Mouse (Mus musculus) heart, embryonic 16.5 days (tissue): ENCODE data around the gene Asic2. TPM values are rescaled to one million over a fixed set of nuclear protein-coding genes. Genes with fewer than 3 reads are reported as not detected.
A peak's percentile ranks its signal among the peaks of the same experiment; 100 is the strongest.

Experiments used
- ATAC-seq: fragments of 200-750 bp; cut with Nextera tagmentation; replicated peaks from 2 replicates; pipeline ENCODE4 v1.8.0; 2017; ENCODE audit warnings: moderate number of reproducible peaks; ENCODE audit not compliant: insufficient read depth, low FRiP score; ENCODE audit errors: extremely low read depth
- H3K27ac ChIP-seq: fragments of 300-500 bp; sonication (generic); 2 replicates; pipeline ENCODE4 v1.5.1; 2014; ENCODE audit warnings: mild to moderate bottlenecking, low read length, control low read depth, moderate library complexity
- H3K27me3 ChIP-seq: fragments of 300-500 bp; sonication (generic); 2 replicates; pipeline ENCODE4 v1.6.1; 2014; ENCODE audit warnings: low read length, mixed read lengths; ENCODE audit not compliant: control insufficient read depth, insufficient read depth
- H3K36me3 ChIP-seq: fragments of 300-500 bp; sonication (generic); 2 replicates; pipeline ENCODE4 v1.6.1; 2014; ENCODE audit not compliant: control insufficient read depth, insufficient read depth
- H3K4me1 ChIP-seq: fragments of 300-500 bp; sonication (generic); 2 replicates; pipeline ENCODE4 v1.6.1; 2014; ENCODE audit warnings: low read length, mixed read lengths; ENCODE audit not compliant: control insufficient read depth, insufficient read depth
- H3K4me2 ChIP-seq: fragments of 300-500 bp; sonication (generic); 2 replicates; pipeline ENCODE4 v1.6.1; 2014; ENCODE audit warnings: low read depth, mild to moderate bottlenecking, control low read depth, low read length
- H3K4me3 ChIP-seq: fragments of 300-500 bp; sonication (generic); 2 replicates; pipeline ENCODE4 v1.5.1; 2014; ENCODE audit warnings: mild to moderate bottlenecking, control low read depth, low read length
- H3K9ac ChIP-seq: fragments of 300-500 bp; sonication (generic); 2 replicates; pipeline ENCODE4 v1.6.1; 2014; ENCODE audit warnings: low read length, control low read depth
- H3K9me3 ChIP-seq: fragments of 300-500 bp; sonication (generic); replicated peaks from 2 replicates; pipeline ENCODE4 v1.6.1; 2016; ENCODE audit warnings: low read length; ENCODE audit not compliant: control insufficient read depth
- WGBS: fragments of 180-500 bp; shearing (Covaris S2); extraction: QIAGEN DNeasy Blood & Tissue Kit; methylation state at CpG from one replicate; pipeline ENCODE4 v1.1.7; 2014; 5-methylcytosine and 5-hydroxymethylcytosine counted together
- polyA plus RNA-seq: library from polyadenylated mRNA; unstranded; fragments of >200 nt; fragmentation: Nextera tagmentation; extraction: Ambion mirVana; gene quantifications from 2 replicates; pipeline ENCODE4 v1.2.1, GENCODE M21; 2015

The Asic2 gene
- polyA plus RNA-seq, 1 experiment from 2014 or later, result not detected

DNA sequence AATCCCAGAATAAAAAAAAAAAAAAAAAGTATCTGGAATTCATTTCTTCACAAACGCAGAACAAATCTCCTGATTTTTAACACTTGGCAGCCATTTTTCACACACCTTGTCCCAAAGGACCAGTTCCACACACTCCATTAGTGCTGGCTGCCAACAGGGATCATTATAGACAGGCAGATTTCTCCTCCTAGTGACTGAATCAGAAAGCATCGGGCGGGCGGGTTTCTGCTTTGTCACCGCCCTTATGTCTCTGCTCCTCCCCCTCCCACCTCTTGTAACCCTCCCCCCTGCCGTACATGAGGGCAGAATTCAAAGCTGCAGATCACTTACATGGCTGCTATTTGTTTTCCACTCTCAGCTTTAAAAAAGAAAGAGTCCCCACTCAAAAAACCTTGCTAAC, 436.4 kb downstream of the Asic2 start:
- no peak overlapping the region for H3K4me2 ChIP-seq
- H3K36me3 ChIP-seq, result no peaks in the 10 kb centered on the region
- WGBS, result 6% methylated on average over 6 of the region's 6 CpGs
- ATAC-seq, result no peak
- H3K4me3 ChIP-seq, result no peak overlapping the region
- no peaks in the 10 kb centered on the region for H3K4me1 ChIP-seq
- no peak overlapping the region for H3K9ac ChIP-seq
- H3K27me3 ChIP-seq, result no peaks in the 10 kb centered on the region
- no peaks in the 10 kb centered on the region for H3K9me3 ChIP-seq
- no peak overlapping the region for H3K27ac ChIP-seq

DNA sequence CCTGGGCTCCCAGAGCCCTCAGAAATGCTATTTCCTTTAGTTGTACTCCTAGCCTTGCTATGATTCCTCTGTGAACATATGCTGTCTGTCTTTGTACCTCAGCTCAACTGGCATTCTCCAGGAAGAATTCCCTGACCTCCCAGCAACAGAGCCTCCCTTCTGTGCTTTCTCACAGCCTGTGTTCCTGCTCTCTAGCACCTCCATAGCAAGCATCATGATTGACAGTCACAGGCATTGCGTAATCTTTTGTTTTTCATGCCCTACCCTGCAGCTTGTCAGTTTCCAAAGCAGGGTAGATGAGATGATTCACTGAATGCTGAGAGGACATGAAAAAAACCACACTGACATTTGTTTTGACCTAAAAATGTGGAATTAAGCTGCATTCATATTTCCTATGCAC, 445.3 kb downstream of the Asic2 start:
- H3K9ac ChIP-seq, result no peak overlapping the region
- no peaks in the 10 kb centered on the region for H3K27me3 ChIP-seq
- no peaks in the 10 kb centered on the region for H3K36me3 ChIP-seq
- no peaks in the 10 kb centered on the region for H3K9me3 ChIP-seq
- WGBS, result 72% methylated on average over 1 of the region's 1 CpGs
- no peak overlapping the region for H3K4me2 ChIP-seq
- peaks cover 6% of the 10 kb centered on the region; the same call in 1 of the 2 replicates for H3K4me1 ChIP-seq
- no peak overlapping the region for H3K4me3 ChIP-seq
- no peak overlapping the region for H3K27ac ChIP-seq
- no peak for ATAC-seq

DNA sequence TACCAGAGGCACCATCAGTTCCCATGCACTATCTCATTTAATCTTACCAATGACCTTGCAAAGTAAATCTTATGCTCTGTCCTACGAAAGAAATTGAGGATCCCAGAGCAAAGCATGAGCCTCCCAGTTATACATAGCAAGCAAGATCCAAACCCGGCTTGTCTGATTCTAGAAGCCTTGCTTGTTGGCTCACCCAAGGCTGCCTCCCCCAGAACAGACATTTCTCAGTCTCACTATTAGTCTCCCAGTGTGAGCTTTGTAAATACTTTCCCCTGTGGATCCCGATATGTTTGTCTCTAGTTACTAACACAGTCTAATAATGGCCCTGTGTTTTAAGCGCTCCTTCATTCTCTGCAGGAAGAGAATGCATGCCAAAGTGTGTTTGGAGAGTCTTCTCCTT, 446.4 kb downstream of the Asic2 start:
- H3K4me3 ChIP-seq, result no peak overlapping the region
- ATAC-seq, result no peak
- no peak overlapping the region for H3K27ac ChIP-seq
- no peak overlapping the region for H3K4me2 ChIP-seq
- H3K27me3 ChIP-seq, result no peaks in the 10 kb centered on the region
- H3K9ac ChIP-seq, result no peak overlapping the region
- H3K4me1 ChIP-seq, result peaks cover 8% of the 10 kb centered on the region; the same call in 1 of the 2 replicates
- H3K36me3 ChIP-seq, result no peaks in the 10 kb centered on the region
- WGBS, result 88% methylated on average over 4 of the region's 4 CpGs
- H3K9me3 ChIP-seq, result no peaks in the 10 kb centered on the region

DNA sequence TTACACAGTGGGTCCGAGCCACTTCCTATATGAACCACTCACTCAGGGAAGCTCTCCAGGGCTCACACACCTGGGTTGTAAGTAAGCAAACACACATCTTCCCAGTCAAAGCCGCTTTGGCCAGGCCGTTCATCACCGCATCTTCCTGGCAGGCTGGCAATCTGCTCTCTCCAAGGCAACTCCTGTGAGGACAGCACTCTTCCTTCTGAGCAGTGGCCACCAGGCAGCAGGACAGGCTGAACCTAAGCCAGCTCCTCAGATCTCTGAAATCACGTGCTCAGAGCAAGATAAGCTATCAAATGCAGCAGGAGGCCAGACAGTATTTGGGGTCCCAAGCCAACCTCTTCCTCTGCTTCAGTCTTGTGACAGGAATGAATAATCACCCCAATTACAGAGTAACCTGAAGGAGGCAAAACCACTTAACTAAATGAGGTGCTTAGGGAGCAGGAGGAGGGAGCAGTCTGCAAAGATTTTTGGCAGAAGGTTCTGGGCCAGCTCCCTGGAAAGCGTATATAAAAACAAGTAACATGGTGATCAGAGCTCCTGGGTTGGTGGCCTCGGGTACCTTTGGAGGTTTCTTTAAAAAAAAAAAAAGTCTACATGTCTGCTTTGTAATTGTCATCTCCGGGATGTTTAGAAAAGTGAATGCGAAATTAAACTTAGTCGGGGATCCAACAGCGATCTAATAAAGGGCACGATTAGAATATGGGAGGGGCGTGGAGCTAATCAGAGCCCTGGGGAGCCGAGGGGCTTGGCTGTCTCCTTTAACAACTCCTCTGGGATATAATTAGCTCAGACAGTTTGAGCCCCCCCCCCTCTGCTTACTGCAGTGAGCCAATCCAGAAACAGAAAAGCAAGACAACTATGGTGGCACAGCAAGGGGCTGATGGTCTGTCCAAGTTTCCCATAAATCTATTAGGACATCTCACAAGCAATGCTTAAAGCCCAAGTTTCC, 450.0 kb downstream of the Asic2 start:
- no peaks in the 10 kb centered on the region for H3K36me3 ChIP-seq
- peak overlapping the region; percentile 46 for H3K4me2 ChIP-seq
- peaks cover 8% of the 10 kb centered on the region; the same call in 1 of the 2 replicates for H3K4me1 ChIP-seq
- WGBS, result 22% methylated on average over 14 of the region's 14 CpGs
- H3K9me3 ChIP-seq, result no peaks in the 10 kb centered on the region
- H3K4me3 ChIP-seq, result no peak overlapping the region; the same call in 1 of the 2 replicates
- ATAC-seq, result no peak
- peaks cover 2% of the 10 kb centered on the region; the same call in 1 of the 2 replicates for H3K27me3 ChIP-seq
- no peak overlapping the region for H3K27ac ChIP-seq
- no peak overlapping the region for H3K9ac ChIP-seq

DNA sequence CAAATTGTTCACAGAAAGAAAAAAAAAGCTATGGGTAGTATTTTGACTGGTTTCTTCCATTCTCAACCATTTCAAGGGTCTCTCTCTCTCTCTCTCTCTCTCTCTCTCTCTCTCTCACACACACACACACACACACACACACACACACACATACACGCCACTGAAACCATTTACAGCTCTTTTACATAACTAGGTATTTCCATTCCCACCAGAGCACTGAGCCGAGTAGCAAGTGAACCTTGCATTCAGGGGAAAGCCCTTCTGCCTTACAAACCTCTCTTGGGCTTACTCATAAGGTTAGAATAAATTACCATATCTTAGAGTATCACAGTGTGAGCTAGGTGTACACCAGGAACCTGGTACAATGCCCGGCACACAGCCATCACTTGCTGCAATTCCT, 452.5 kb downstream of the Asic2 start:
- H3K36me3 ChIP-seq, result no peaks in the 10 kb centered on the region
- no peak overlapping the region for H3K27ac ChIP-seq
- no peak overlapping the region for H3K4me2 ChIP-seq
- H3K9ac ChIP-seq, result no peak overlapping the region
- ATAC-seq, result no peak
- H3K27me3 ChIP-seq, result peaks cover 2% of the 10 kb centered on the region
- no peak overlapping the region for H3K4me3 ChIP-seq
- 70% methylated on average over 3 of the region's 3 CpGs for WGBS
- peaks cover 8% of the 10 kb centered on the region; the same call in 1 of the 2 replicates for H3K4me1 ChIP-seq
- no peaks in the 10 kb centered on the region for H3K9me3 ChIP-seq

DNA sequence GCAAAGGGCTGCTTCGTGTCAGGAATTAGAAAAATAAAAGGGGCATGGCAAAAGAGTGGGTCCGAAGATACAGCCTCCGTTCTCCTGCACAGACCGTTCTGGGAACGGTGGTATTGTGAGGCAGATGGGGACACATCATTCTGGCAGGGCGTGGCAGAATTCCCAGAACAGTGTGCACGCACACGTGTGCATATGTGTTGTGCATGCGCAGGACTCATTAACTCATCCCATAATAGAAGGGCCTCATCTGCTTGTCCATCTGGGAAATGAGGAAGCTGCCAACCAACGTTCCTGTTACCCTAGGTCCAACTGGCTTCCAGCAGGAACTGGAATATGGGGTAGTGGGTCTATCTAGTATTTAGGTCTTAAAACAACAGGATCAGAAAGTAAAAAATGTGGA, 455.8 kb downstream of the Asic2 start:
- Histone ChIP-seq H3K27ac (no peak overlapping the region), H3K36me3 (no peaks in the 10 kb centered on the region), H3K9me3 (no peaks in the 10 kb centered on the region), H3K27me3 (peaks cover 2% of the 10 kb centered on the region), H3K4me1 (no peaks in the 10 kb centered on the region), H3K9ac (no peak overlapping the region), H3K4me3 (no peak overlapping the region), H3K4me2 (no peak overlapping the region)
- WGBS, result 84% methylated on average over 10 of the region's 10 CpGs
- no peak for ATAC-seq

DNA sequence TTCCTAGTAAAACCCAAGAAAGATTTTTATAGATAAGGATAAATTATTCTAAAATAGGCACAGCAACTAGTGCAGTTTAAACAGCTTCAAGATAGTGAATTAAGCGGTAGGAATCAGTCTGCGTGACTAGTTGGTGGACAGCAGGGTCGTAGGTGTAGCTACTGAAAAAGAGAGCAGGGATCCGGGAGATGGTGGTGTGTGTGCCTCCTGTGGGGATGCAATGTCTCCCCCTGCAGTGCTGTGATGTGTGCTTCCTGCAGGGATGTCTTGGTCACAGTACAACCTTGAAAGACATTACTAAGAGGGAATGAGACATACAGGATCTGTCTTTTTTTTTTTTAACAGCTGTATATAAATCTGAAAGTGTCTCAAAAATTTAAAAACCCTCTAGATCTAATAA, 456.9 kb downstream of the Asic2 start:
- H3K9ac ChIP-seq, result no peak overlapping the region
- no peak overlapping the region for H3K4me2 ChIP-seq
- WGBS, result 60% methylated on average over 4 of the region's 4 CpGs
- no peaks in the 10 kb centered on the region for H3K36me3 ChIP-seq
- no peaks in the 10 kb centered on the region for H3K4me1 ChIP-seq
- H3K27me3 ChIP-seq, result peaks cover 2% of the 10 kb centered on the region
- no peak for ATAC-seq
- no peak overlapping the region for H3K27ac ChIP-seq
- H3K4me3 ChIP-seq, result no peak overlapping the region
- H3K9me3 ChIP-seq, result no peaks in the 10 kb centered on the region

DNA sequence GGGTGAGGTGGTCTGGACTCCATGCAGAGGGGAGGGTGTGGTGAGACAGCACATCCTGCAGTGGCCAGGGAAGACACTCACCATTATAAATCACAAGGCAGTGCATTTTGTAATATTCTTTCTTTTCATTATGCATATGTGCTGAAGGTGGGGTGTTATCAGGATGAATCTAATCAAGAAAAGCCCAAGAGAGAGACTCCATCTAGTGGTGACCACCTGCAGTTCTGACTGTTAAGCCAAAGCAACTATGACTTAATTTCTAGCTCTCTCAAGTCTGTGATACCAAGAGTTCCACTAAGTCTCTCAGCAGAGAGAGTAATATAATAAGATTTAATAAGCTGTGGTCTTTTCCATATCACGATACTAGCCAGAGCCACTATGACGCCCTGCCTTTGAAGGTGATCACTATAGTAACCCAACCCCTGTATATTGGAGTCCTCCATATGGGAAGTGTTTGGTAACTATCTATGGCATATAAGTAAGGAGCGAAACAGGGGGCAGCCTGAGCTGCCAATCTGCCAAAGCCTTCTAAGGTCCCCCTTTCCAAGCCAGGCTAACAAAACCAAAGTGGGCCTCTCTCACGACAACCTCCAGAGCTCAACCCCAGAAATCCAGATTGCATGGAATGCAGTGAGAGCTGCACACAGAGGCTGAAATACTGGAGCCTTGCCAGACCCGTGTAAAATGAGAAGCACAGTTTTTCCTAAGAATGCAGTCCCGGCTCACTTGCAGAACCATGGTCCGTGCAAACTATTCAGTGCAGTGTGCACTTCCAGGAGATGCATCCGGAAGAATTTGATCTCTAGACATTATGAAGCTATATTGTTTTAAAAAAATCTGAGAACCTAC, 459.6 kb downstream of the Asic2 start:
- Histone ChIP-seq H3K27me3 (no peaks in the 10 kb centered on the region; the same call in 1 of the 2 replicates), H3K4me3 (no peak overlapping the region), H3K27ac (no peak overlapping the region), H3K4me2 (no peak overlapping the region), H3K4me1 (no peaks in the 10 kb centered on the region), H3K9me3 (no peaks in the 10 kb centered on the region), H3K36me3 (no peaks in the 10 kb centered on the region), H3K9ac (no peak overlapping the region)
- ATAC-seq, result no peak
- 41% methylated on average over 8 of the region's 8 CpGs for WGBS
